Mouse (Mus musculus) liver, adult 2 months (tissue): ENCODE measurements around the gene Dapk2.

Experiments used
- CTCF ChIP-seq: fragments of 200-500 bp; IDR thresholded peaks from 2 replicates; pipeline ENCODE4 v1.5.1; 2011; ENCODE audit warnings: low read depth, low read length, control low read depth
- POLR2A ChIP-seq: fragments of 200-500 bp; IDR thresholded peaks from 2 replicates; pipeline ENCODE4 v1.6.1; 2011; ENCODE audit warnings: low read length, control low read depth; ENCODE audit not compliant: insufficient read depth; ENCODE audit errors: extremely low read depth

DNA sequence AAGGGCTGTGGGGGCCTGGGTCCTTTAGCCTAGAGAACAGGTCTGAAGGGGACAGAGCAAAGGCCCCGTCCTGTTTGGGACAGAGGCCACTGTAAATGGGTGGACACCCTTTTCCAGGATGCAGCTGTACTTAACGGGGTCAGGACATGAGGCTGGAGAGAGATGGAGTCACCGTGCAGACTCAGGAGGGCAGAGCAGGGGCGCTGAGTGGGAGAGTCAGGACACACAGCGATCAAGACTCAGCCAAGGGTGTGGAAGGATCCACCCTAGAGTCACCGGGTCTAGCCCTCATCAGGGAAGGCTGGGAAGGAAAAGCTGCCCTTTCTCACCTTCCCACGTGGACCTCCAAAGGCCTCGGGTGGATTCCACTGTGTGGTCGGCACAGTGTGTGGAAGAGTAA is 6.0 kb upstream of the Dapk2 start:
- TF ChIP-seq CTCF (no peak), POLR2A (no peak)
